Mouse (Mus musculus): ENCODE results near the gene Slc26a3. TPM values are rescaled to one million over a fixed set of nuclear protein-coding genes. Genes with fewer than 3 reads are reported as not detected.

Gene Slc26a3
- polyA plus RNA-seq, 1 experiment = 1.1 TPM

GRCm38 (mm10) chr12:31380878-31381277 lies 9.8 kb upstream of the Slc26a3 start:
- H3K4me1 ChIP-seq (ENCODE audit: control insufficient read depth, insufficient read depth, low read length) = no peaks in the 10 kb centered on the region
- H3K27me3 ChIP-seq (ENCODE audit: control insufficient read depth, insufficient read depth, low read length, poor library complexity, severe bottlenecking) = no peaks in the 10 kb centered on the region
- H3K9ac ChIP-seq (ENCODE audit: low read depth, poor library complexity, severe bottlenecking) = no peak overlapping the region
- TF ChIP-seq CTCF (IDR thresholded peaks at IDR 0.05; ENCODE audit: low read depth, low read length) = no peak
- H3K27ac ChIP-seq (ENCODE audit: insufficient read depth, low read length) = no peak overlapping the region
- H3K36me3 ChIP-seq (ENCODE audit: control insufficient read depth, insufficient read depth, low read length, poor library complexity, severe bottlenecking) = no peaks in the 10 kb centered on the region
- H3K4me3 ChIP-seq (ENCODE audit: low read depth, low read length) = no peak overlapping the region
- H3K9me3 ChIP-seq (replicated peaks; ENCODE audit: control insufficient read depth, insufficient read depth, low read length, poor library complexity, severe bottlenecking) = peaks cover 3% of the 10 kb centered on the region

- H3K4me3 ChIP-seq (ENCODE audit: low read depth, low read length) = no peak overlapping the region
- H3K4me1 ChIP-seq (ENCODE audit: control insufficient read depth, insufficient read depth, low read length) = no peaks in the 10 kb centered on the region
- no peaks in the 10 kb centered on the region for H3K36me3 ChIP-seq (ENCODE audit: control insufficient read depth, insufficient read depth, low read length, poor library complexity, severe bottlenecking)
- no peak overlapping the region for H3K27ac ChIP-seq (ENCODE audit: insufficient read depth, low read length)
- TF ChIP-seq POLR2A (IDR thresholded peaks at IDR 0.05; ENCODE audit: insufficient read depth, low read length) = no peak
- TF ChIP-seq CTCF (IDR thresholded peaks at IDR 0.05; ENCODE audit: low read depth, low read length) = no peak
- TF ChIP-seq EP300 (IDR thresholded peaks at IDR 0.05; ENCODE audit: insufficient read depth, low read depth, low read length) = no peak
- no peaks in the 10 kb centered on the region for H3K27me3 ChIP-seq (ENCODE audit: control insufficient read depth, insufficient read depth, low read length, poor library complexity, severe bottlenecking)
- no peaks in the 10 kb centered on the region for H3K9me3 ChIP-seq (replicated peaks; ENCODE audit: control insufficient read depth, insufficient read depth, low read length, poor library complexity, severe bottlenecking)
- no peak overlapping the region for H3K9ac ChIP-seq (ENCODE audit: low read depth, poor library complexity, severe bottlenecking)
Observed at GRCm38 (mm10) chr12:31382451-31382850, 8.2 kb upstream of the Slc26a3 start.

DNA sequence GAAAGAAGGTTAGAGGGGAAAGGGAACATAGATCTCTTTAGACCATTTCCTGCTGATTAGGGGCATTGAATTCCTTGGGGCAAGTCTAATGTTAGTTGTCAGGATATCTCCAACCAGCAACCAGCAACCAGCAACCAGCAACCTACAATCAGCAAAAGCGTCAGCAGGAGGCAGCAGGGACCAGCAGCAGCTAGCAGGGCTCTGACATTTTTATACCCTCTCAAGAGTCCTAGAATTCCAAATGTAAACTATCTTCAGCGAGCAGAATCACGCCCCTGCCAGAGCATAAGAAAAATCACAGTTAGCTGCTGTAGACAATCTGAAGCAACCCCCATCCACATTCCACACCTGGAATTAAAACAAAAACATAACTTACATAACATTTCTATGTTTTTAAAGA lies 3.4 kb upstream of the Slc26a3 start:
- H3K4me3 ChIP-seq (ENCODE audit: low read depth, low read length) = no peak overlapping the region
- H3K27ac ChIP-seq (ENCODE audit: insufficient read depth, low read length) = no peak overlapping the region
- H3K9ac ChIP-seq (ENCODE audit: low read depth, poor library complexity, severe bottlenecking) = no peak overlapping the region
- no peaks in the 10 kb centered on the region for H3K27me3 ChIP-seq (ENCODE audit: control insufficient read depth, insufficient read depth, low read length, poor library complexity, severe bottlenecking)
- TF ChIP-seq POLR2A (IDR thresholded peaks at IDR 0.05; ENCODE audit: insufficient read depth, low read length) = no peak
- no peak for TF ChIP-seq CTCF (IDR thresholded peaks at IDR 0.05; ENCODE audit: low read depth, low read length)
- TF ChIP-seq EP300 (IDR thresholded peaks at IDR 0.05; ENCODE audit: insufficient read depth, low read depth, low read length) = no peak
- H3K4me1 ChIP-seq (ENCODE audit: control insufficient read depth, insufficient read depth, low read length) = no peaks in the 10 kb centered on the region
- H3K9me3 ChIP-seq (replicated peaks; ENCODE audit: control insufficient read depth, insufficient read depth, low read length, poor library complexity, severe bottlenecking) = no peaks in the 10 kb centered on the region
- no peaks in the 10 kb centered on the region for H3K36me3 ChIP-seq (ENCODE audit: control insufficient read depth, insufficient read depth, low read length, poor library complexity, severe bottlenecking)

GRCm38 (mm10) chr12:31391696-31392095 lies 1.0 kb downstream of the Slc26a3 start:
- H3K27ac ChIP-seq (ENCODE audit: insufficient read depth, low read length) = no peak overlapping the region
- H3K9ac ChIP-seq (ENCODE audit: low read depth, poor library complexity, severe bottlenecking) = no peak overlapping the region
- no peaks in the 10 kb centered on the region for H3K9me3 ChIP-seq (replicated peaks; ENCODE audit: control insufficient read depth, insufficient read depth, low read length, poor library complexity, severe bottlenecking)
- no peak overlapping the region for H3K4me3 ChIP-seq (ENCODE audit: low read depth, low read length)
- TF ChIP-seq EP300 (IDR thresholded peaks at IDR 0.05; ENCODE audit: insufficient read depth, low read depth, low read length) (no peak), POLR2A (IDR thresholded peaks at IDR 0.05; ENCODE audit: insufficient read depth, low read length) (no peak)
- H3K27me3 ChIP-seq (ENCODE audit: control insufficient read depth, insufficient read depth, low read length, poor library complexity, severe bottlenecking) = no peaks in the 10 kb centered on the region
- H3K4me1 ChIP-seq (ENCODE audit: control insufficient read depth, insufficient read depth, low read length) = no peaks in the 10 kb centered on the region
- H3K36me3 ChIP-seq (ENCODE audit: control insufficient read depth, insufficient read depth, low read length, poor library complexity, severe bottlenecking) = no peaks in the 10 kb centered on the region

DNA sequence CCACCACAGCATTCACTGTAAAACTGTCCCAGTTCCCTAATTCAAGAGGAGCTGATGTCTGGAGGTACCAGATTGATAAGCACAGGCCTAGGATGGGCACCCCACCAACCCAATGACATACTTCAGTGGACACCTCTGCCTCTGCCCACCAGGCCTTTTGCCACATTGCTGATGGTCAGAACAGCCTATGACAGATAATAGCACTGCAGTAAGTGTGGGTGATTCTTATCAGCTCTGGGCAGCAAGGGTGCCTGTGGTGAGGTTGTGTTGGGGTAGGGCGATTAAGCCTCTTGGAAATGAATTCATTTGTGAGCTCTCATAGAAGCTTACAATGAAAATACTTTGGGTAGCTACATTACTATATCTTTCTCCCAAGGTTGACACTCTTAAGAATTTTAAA lies 5.2 kb downstream of the Slc26a3 start:
- Histone ChIP-seq H3K4me1 (ENCODE audit: control insufficient read depth, insufficient read depth, low read length) (no peaks in the 10 kb centered on the region), H3K4me3 (ENCODE audit: low read depth, low read length) (no peak overlapping the region), H3K27me3 (ENCODE audit: control insufficient read depth, insufficient read depth, low read length, poor library complexity, severe bottlenecking) (no peaks in the 10 kb centered on the region), H3K9me3 (replicated peaks; ENCODE audit: control insufficient read depth, insufficient read depth, low read length, poor library complexity, severe bottlenecking) (no peaks in the 10 kb centered on the region), H3K27ac (ENCODE audit: insufficient read depth, low read length) (no peak overlapping the region), H3K36me3 (ENCODE audit: control insufficient read depth, insufficient read depth, low read length, poor library complexity, severe bottlenecking) (no peaks in the 10 kb centered on the region), H3K9ac (ENCODE audit: low read depth, poor library complexity, severe bottlenecking) (no peak overlapping the region)
- no peak for TF ChIP-seq CTCF (IDR thresholded peaks at IDR 0.05; ENCODE audit: low read depth, low read length)
- TF ChIP-seq EP300 (IDR thresholded peaks at IDR 0.05; ENCODE audit: insufficient read depth, low read depth, low read length) = no peak
- no peak for TF ChIP-seq POLR2A (IDR thresholded peaks at IDR 0.05; ENCODE audit: insufficient read depth, low read length)

DNA sequence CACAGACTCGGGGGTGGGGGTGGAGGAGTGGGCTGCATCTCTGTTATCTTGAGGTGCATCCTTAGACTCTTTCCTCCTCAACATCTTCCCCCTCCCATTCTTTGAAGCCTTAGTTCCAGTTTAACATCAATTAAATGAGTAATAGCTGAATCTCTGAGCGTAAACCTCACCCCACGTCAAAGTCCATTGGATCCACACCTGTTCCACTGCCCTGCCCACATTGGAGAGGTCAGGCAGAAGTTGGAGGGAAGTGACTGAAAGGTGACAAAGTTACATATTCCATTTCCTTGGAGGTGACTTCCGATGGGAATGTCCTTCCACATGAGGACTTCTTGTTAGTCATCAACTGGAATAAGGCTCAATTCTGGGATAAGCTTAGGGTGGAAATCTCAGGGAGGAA lies 7.0 kb downstream of the Slc26a3 start:
- no peaks in the 10 kb centered on the region for H3K4me1 ChIP-seq (ENCODE audit: control insufficient read depth, insufficient read depth, low read length)
- H3K9ac ChIP-seq (ENCODE audit: low read depth, poor library complexity, severe bottlenecking) = no peak overlapping the region
- H3K27ac ChIP-seq (ENCODE audit: insufficient read depth, low read length) = no peak overlapping the region
- no peak overlapping the region for H3K4me3 ChIP-seq (ENCODE audit: low read depth, low read length)
- TF ChIP-seq POLR2A (IDR thresholded peaks at IDR 0.05; ENCODE audit: insufficient read depth, low read length) (no peak), EP300 (IDR thresholded peaks at IDR 0.05; ENCODE audit: insufficient read depth, low read depth, low read length) (no peak), CTCF (IDR thresholded peaks at IDR 0.05; ENCODE audit: low read depth, low read length) (no peak)
- no peaks in the 10 kb centered on the region for H3K36me3 ChIP-seq (ENCODE audit: control insufficient read depth, insufficient read depth, low read length, poor library complexity, severe bottlenecking)
- H3K27me3 ChIP-seq (ENCODE audit: control insufficient read depth, insufficient read depth, low read length, poor library complexity, severe bottlenecking) = no peaks in the 10 kb centered on the region
- H3K9me3 ChIP-seq (replicated peaks; ENCODE audit: control insufficient read depth, insufficient read depth, low read length, poor library complexity, severe bottlenecking) = no peaks in the 10 kb centered on the region

Data from ES-Bruce4 (cell line).